Mouse (Mus musculus) MEL (cell line): ENCODE results near the gene Dock1. TPM values are rescaled to one million over a fixed set of nuclear protein-coding genes. Genes with fewer than 3 reads are reported as not detected.

Source experiments
- DNase-seq: peaks from one replicate; pipeline ENCODE4 v3.0.0; 2011; ENCODE audit warnings: low read depth, low spot score
- H3K27ac ChIP-seq: 2 replicates; pipeline ENCODE4 v1.5.1; 2012; ENCODE audit warnings: low read depth, mild to moderate bottlenecking, control low read depth, low read length, moderate library complexity; ENCODE audit not compliant: control insufficient read depth
- H3K27me3 ChIP-seq, 2 experiments: fragments of 150-350 bp in 1 of 2; sonication (generic) in 1 of 2; 2 replicates each; pipeline ENCODE4 v1.6.1; 2012; ENCODE audit warnings: low read length in 2 of 2, mild to moderate bottlenecking in 2 of 2, improper control_type of control experiment in 1 of 2, moderate library complexity in 1 of 2; ENCODE audit not compliant: insufficient read depth in 2 of 2, control insufficient read depth in 1 of 2
- H3K36me3 ChIP-seq, 2 experiments: 2 replicates each; pipeline ENCODE4 v1.6.1; 2012 to 2014; ENCODE audit warnings: low read length in 2 of 2, improper control_type of control experiment in 1 of 2, inconsistent platforms in 1 of 2, mild to moderate bottlenecking in 1 of 2; ENCODE audit not compliant: insufficient read depth in 2 of 2, control insufficient read depth in 1 of 2
- H3K4me1 ChIP-seq, 2 experiments: fragments of 150-350 bp in 1 of 2; sonication (generic) in 1 of 2; 2 replicates each; pipeline ENCODE4 v1.6.1; 2012; ENCODE audit warnings: low read length in 2 of 2, improper control_type of control experiment in 1 of 2, mild to moderate bottlenecking in 1 of 2; ENCODE audit not compliant: insufficient read depth in 2 of 2, control insufficient read depth in 1 of 2
- H3K4me3 ChIP-seq, 2 experiments: fragments of 150-350 bp in 1 of 2; sonication (generic) in 1 of 2; 2 replicates each; pipeline ENCODE4 v1.5.1; 2012; ENCODE audit warnings: low read depth in 2 of 2, low read length in 2 of 2, mild to moderate bottlenecking in 2 of 2, moderate library complexity in 2 of 2, control low read depth in 1 of 2, improper control_type of control experiment in 1 of 2; ENCODE audit not compliant: control insufficient read depth in 1 of 2, insufficient read depth in 1 of 2
- H3K79me2 ChIP-seq: 2 replicates; pipeline ENCODE4 v1.6.1; 2012; ENCODE audit warnings: mild to moderate bottlenecking, low read length, moderate library complexity; ENCODE audit not compliant: control insufficient read depth, poor library complexity, insufficient read depth
- H3K9ac ChIP-seq: 2 replicates; pipeline ENCODE4 v1.6.1; 2012; ENCODE audit warnings: low read depth, mild to moderate bottlenecking, control low read depth, low read length, moderate library complexity; ENCODE audit not compliant: control insufficient read depth, poor library complexity, severe bottlenecking
- H3K9me3 ChIP-seq: fragments of 150-350 bp; sonication (generic); replicated peaks from 2 replicates; pipeline ENCODE4 v1.6.1; 2012; ENCODE audit warnings: mild to moderate bottlenecking, low read length, improper control_type of control experiment, moderate library complexity; ENCODE audit not compliant: insufficient read depth
- BHLHE40 ChIP-seq: IDR thresholded peaks from 2 replicates; pipeline ENCODE4 v1.6.1; 2012; ENCODE audit warnings: low read depth, mild to moderate bottlenecking, inconsistent platforms, low read length, improper control_type of control experiment, borderline replicate concordance
- CHD2 ChIP-seq: IDR thresholded peaks from 2 replicates; pipeline ENCODE4 v1.6.1; 2011; ENCODE audit warnings: low read length, improper control_type of control experiment
- E2F4 ChIP-seq: IDR thresholded peaks from 2 replicates; pipeline ENCODE4 v1.6.1; 2011; ENCODE audit warnings: low read depth, low read length, improper control_type of control experiment, borderline replicate concordance
- ELF1 ChIP-seq: IDR thresholded peaks from 2 replicates; pipeline ENCODE4 v1.6.1; 2014; ENCODE audit warnings: low read depth, mild to moderate bottlenecking, inconsistent platforms, low read length, improper control_type of control experiment, moderate library complexity
- ETS1 ChIP-seq: IDR thresholded peaks from 2 replicates; pipeline ENCODE4 v1.6.1; 2012; ENCODE audit warnings: low read depth, mild to moderate bottlenecking, inconsistent platforms, low read length, improper control_type of control experiment, moderate library complexity
- GABPA ChIP-seq: IDR thresholded peaks from 2 replicates; pipeline ENCODE4 v1.6.1; 2012; ENCODE audit warnings: low read depth, mild to moderate bottlenecking, inconsistent platforms, low read length, improper control_type of control experiment, moderate library complexity
- JUND ChIP-seq: IDR thresholded peaks from 2 replicates; pipeline ENCODE4 v1.6.1; 2011; ENCODE audit warnings: low read depth, mild to moderate bottlenecking, improper control_type of control experiment, low read length
- MAFK ChIP-seq: IDR thresholded peaks from 2 replicates; pipeline ENCODE4 v1.6.1; 2011; ENCODE audit warnings: low read depth, mild to moderate bottlenecking, low read length, improper control_type of control experiment, borderline replicate concordance
- MXI1 ChIP-seq: IDR thresholded peaks from 2 replicates; pipeline ENCODE4 v1.6.1; 2011; ENCODE audit warnings: mild to moderate bottlenecking, low read depth, low read length, improper control_type of control experiment
- MYC ChIP-seq: IDR thresholded peaks from 2 replicates; pipeline ENCODE4 v1.6.1; 2011; ENCODE audit warnings: low read depth, mild to moderate bottlenecking, low read length, improper control_type of control experiment, moderate library complexity
- POLR2A ChIP-seq, 2 experiments: IDR thresholded peaks; 2 replicates each; pipeline ENCODE4 v1.6.1; 2011 to 2012; ENCODE audit warnings: low read length in 2 of 2, mild to moderate bottlenecking in 2 of 2, control low read depth in 1 of 2, improper control_type of control experiment in 1 of 2, low read depth in 1 of 2, moderate library complexity in 1 of 2; ENCODE audit not compliant: control insufficient read depth in 1 of 2, insufficient read depth in 1 of 2, poor library complexity in 1 of 2
- POLR2AphosphoS2 ChIP-seq: IDR thresholded peaks from 2 replicates; pipeline ENCODE4 v1.6.1; 2011; ENCODE audit warnings: low read length, improper control_type of control experiment
- POLR2AphosphoS5 ChIP-seq: IDR thresholded peaks from 2 replicates; pipeline ENCODE4 v1.6.1; 2012; ENCODE audit warnings: low read depth, borderline replicate concordance, mild to moderate bottlenecking, inconsistent platforms, low read length, moderate library complexity, mixed read lengths
- RAD21 ChIP-seq: IDR thresholded peaks from 2 replicates; pipeline ENCODE4 v1.6.1; 2011; ENCODE audit warnings: mild to moderate bottlenecking, low read depth, low read length, improper control_type of control experiment
- RCOR1 ChIP-seq: IDR thresholded peaks from 2 replicates; pipeline ENCODE4 v1.6.1; 2012; ENCODE audit warnings: low read depth, mild to moderate bottlenecking, inconsistent platforms, low read length, improper control_type of control experiment
- SIN3A ChIP-seq: IDR thresholded peaks from 2 replicates; pipeline ENCODE4 v1.6.1; 2012; ENCODE audit warnings: low read length, improper control_type of control experiment, inconsistent platforms
- SMC3 ChIP-seq: IDR thresholded peaks from 2 replicates; pipeline ENCODE4 v1.6.1; 2011; ENCODE audit warnings: low read depth, low read length, improper control_type of control experiment
- TBP ChIP-seq: IDR thresholded peaks from 2 replicates; pipeline ENCODE4 v1.8.0; 2011; ENCODE audit warnings: low read depth, low read length, improper control_type of control experiment
- TCF12 ChIP-seq: IDR thresholded peaks from 2 replicates; pipeline ENCODE4 v1.6.1; 2014; ENCODE audit warnings: low read depth, mild to moderate bottlenecking, inconsistent platforms, low read length, improper control_type of control experiment, moderate library complexity
- USF2 ChIP-seq, 2 experiments: IDR thresholded peaks; 2 replicates each; pipeline ENCODE4 v1.6.1; 2011 to 2012; ENCODE audit warnings: improper control_type of control experiment in 2 of 2, low read length in 2 of 2, borderline replicate concordance in 1 of 2, inconsistent platforms in 1 of 2, low read depth in 1 of 2, mild to moderate bottlenecking in 1 of 2; ENCODE audit not compliant: insufficient read depth in 1 of 2
- ZKSCAN1 ChIP-seq: IDR thresholded peaks from 2 replicates; pipeline ENCODE4 v1.6.1; 2012; ENCODE audit warnings: low read depth, mild to moderate bottlenecking, inconsistent platforms, low read length, improper control_type of control experiment, moderate library complexity
- ZMIZ1 ChIP-seq: IDR thresholded peaks from 2 replicates; pipeline ENCODE4 v1.6.1; 2012; ENCODE audit warnings: low read depth, mild to moderate bottlenecking, inconsistent platforms, low read length, improper control_type of control experiment, moderate library complexity
- polyA plus RNA-seq, 2 experiments: library from polyadenylated mRNA; stranded (reverse) in 1 of 2; unstranded in 1 of 2; fragments of >175 nt in 1 of 2; fragments of >200 nt in 1 of 2; gene quantifications; 2 replicates each; pipeline versions ENCODE4 v1.2.1 to v1.2.4; 2012; ENCODE audit warnings: low replicate concordance in 2 of 2, low read depth in 1 of 2; ENCODE audit not compliant: insufficient read length in 2 of 2, insufficient read depth in 1 of 2, missing spikeins in 1 of 2
- total RNA-seq: library from RNA; depleted of rRNA; stranded (reverse); fragments of 300-350 nt; gene quantifications from 2 replicates; pipeline ENCODE4 v1.2.3, GENCODE M21; 2012

Dock1 gene
- total and polyA plus RNA-seq, 3 experiments: not detected

- no peak overlapping the region for H3K27ac ChIP-seq
- no peak for DNase-seq
- no peak overlapping the region for H3K4me3 ChIP-seq
- no peaks in the 10 kb centered on the region for H3K9me3 ChIP-seq
- no peaks in the 10 kb centered on the region for H3K27me3 ChIP-seq
- H3K36me3 ChIP-seq: no peaks in the 10 kb centered on the region
- no peak overlapping the region for H3K9ac ChIP-seq
- H3K4me1 ChIP-seq: no peaks in the 10 kb centered on the region
- TF ChIP-seq TBP (no peak), POLR2A (IDR thresholded peaks at IDR 0.05; ENCODE audit: control insufficient read depth in 1 of 2, insufficient read depth in 1 of 2, low read depth in 1 of 2, low read length in 2 of 2, poor library complexity in 1 of 2) (no peak)
- TF ChIP-seq, all 39 proteins: peak for 0
- no peaks in the 10 kb centered on the region for H3K79me2 ChIP-seq
These were observed 32.0 kb downstream of the Dock1 start for GRCm38 (mm10) chr7:134702481-134702880.

- H3K9me3 ChIP-seq: no peaks in the 10 kb centered on the region
- no peak for DNase-seq
- H3K4me1 ChIP-seq: no peaks in the 10 kb centered on the region
These were observed 33.2 kb downstream of the Dock1 start for GRCm38 (mm10) chr7:134703704-134704103.

DNA sequence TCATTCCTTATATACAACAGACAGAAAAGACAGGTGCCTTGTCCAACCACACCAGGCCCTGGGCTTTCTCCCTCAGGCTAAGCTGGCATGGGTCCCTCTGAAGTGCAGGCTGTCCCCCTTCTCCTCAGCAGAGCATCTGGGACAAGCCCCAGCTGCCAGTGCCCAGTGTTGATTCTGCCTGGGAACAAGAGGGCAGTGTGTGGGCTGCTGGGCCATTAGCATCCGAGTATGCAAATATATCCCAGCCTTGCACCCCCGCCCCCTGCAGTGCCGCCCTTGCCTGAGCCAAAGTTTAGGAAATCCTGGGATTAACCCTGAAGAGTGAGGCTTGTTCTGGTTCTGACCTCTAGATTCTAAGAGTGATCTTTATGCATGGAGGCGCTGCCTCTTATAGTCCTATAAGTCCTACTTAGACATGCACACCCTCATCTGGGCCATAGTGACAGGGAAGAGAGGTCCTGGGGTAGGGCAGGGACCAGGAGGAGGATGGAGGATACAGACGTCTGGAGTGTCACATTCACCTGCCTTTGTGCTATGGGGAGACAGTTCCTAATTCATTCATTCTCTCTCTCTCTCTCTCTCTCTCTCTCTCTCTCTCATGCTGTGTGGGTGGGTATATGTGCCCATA is 38.9 kb downstream of the Dock1 start:
- Histone ChIP-seq H3K36me3 (no peaks in the 10 kb centered on the region), H3K79me2 (no peaks in the 10 kb centered on the region), H3K4me1 (no peaks in the 10 kb centered on the region), H3K27ac (no peak overlapping the region), H3K27me3 (no peaks in the 10 kb centered on the region), H3K4me3 (no peak overlapping the region), H3K9ac (no peak overlapping the region), H3K9me3 (no peaks in the 10 kb centered on the region)
- TF ChIP-seq SIN3A (no peak), RAD21 (no peak), SMC3 (no peak), CHD2 (no peak), BHLHE40 (no peak), GABPA (no peak), MYC (no peak), ZMIZ1 (no peak), ELF1 (no peak), E2F4 (no peak), JUND (no peak), ZKSCAN1 (no peak), USF2 (IDR thresholded peaks at IDR 0.05; ENCODE audit: borderline replicate concordance in 1 of 2, insufficient read depth in 1 of 2, low read depth in 1 of 2, low read length in 2 of 2) (no peak), POLR2AphosphoS2 (no peak), RCOR1 (no peak), ETS1 (no peak), TCF12 (no peak)
- no peak for DNase-seq

More at GRCm38 (mm10) chr7:134703704-134704103, 33.2 kb downstream of the Dock1 start:
- TF ChIP-seq GABPA (no peak), MXI1 (no peak), MAFK (no peak), POLR2AphosphoS5 (no peak), USF2 (IDR thresholded peaks at IDR 0.05; ENCODE audit: borderline replicate concordance in 1 of 2, insufficient read depth in 1 of 2, low read depth in 1 of 2, low read length in 2 of 2) (no peak), BHLHE40 (no peak)
- H3K9ac ChIP-seq: no peak overlapping the region
- no peaks in the 10 kb centered on the region for H3K36me3 ChIP-seq
- no peaks in the 10 kb centered on the region for H3K79me2 ChIP-seq
- H3K27me3 ChIP-seq: no peaks in the 10 kb centered on the region
- no peak overlapping the region for H3K4me3 ChIP-seq
- no peak overlapping the region for H3K27ac ChIP-seq
